Mouse (Mus musculus): Measurements from ENCODE around the gene Taf6.
"Not testable (repeated sequence)": the region's sequence is repeated elsewhere in the genome, so short reads cannot be mapped to it uniquely, and the experiment has no call there.

Taf6 gene

DNA sequence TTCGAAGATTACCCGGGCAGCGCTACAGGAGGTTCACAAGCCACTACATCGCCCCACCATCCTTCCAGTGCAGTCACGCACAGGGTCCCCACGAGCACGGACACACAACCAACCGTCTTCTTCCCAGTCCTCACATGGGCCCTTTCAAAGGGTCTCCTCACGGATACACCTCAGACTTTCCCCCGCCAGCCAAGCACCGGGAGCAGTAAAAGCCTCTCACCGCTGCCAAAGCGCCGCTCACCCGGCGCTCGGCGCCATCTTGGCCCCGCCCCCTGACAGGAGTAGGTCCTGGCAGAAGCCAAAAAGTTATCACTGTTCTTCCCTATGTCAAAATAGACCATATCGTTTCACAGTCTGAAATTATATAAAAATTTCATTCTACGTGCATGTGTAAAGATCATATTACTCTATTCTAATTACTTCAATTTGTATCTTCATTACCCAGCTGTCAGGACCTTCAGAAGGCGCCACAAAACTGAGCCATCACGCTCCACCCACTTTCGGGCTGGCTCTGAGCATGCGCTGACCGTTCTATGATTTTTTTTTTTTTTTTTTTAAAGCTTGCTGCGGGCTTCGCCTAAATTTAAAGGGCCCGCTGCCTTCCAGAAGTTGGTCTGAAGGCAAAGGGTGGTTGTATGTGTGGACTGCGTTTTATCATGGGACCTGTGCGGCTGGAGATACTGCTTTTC is at the start of gene Taf6, which contains the start of gene Cnpy4:
Taf6 (minus strand) TSS at position 502 of the 689 bp plus-strand sequence.
Cnpy4 (plus strand) TSS at position 536 of the 689 bp plus-strand sequence.
- DNase-seq (ENCODE audit: low read depth), result peak; percentile 97

DNA sequence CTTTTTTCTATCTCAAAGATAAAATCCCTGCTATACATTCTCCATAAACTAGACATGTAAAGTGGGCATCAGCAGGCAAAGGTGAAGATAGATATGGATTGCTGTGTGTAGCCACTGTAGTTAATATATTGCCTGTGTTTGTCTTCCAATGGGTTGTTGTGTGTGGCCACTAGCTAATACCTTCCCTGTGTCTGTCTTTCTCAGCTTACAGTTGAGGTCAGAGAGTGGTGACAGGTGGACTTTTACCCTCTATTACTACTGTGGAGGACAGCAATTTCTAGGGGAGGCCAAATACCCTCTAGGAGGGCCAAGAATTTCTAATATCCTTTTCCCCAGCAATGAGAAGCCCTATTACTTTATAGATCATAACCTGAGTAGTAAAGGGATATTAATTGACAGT is 47.0 kb upstream of the Taf6 start:
- DNase-seq (ENCODE audit: low read depth), result no peak

DNA sequence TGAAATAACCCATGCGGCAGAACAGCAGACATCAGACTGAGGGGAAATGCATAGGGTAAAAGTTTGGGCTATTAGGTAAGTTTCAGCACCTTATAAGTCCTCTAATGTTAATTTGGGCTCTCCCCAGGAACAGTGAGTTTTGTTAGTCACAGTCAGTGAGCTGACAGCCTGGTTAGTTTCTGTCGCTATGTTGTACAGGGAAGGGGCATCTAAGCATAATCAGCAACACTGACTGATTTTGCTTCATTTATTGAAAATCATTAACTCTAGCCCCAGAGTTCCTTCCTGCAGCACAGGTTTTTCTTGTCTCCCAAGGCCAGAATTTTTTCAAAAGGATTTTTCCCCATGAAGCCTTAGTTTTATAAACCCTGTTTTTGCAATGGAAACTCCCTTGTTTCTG is 46.5 kb upstream of the Taf6 start:
- no peak for DNase-seq (ENCODE audit: low read depth)

DNA sequence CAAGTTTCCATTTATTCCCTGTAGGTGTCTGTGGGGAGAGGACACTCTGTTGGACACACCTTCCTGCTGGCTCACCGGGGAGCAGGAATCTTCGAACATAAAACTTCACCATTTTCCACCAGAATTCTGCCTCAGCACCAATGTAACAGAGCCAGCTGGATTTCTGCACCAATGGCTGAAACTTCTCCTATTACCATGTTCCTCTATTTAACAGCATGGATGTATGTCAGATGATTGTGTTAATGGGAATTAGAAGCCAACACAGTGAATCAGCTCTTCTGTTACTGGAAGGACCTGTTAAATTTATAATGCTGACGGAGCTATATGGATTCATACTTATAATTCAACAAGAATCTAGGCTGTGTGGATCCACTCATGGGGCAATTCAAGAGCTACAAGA is 42.3 kb upstream of the Taf6 start:
- DNase-seq (ENCODE audit: low read depth), result no peak

DNA sequence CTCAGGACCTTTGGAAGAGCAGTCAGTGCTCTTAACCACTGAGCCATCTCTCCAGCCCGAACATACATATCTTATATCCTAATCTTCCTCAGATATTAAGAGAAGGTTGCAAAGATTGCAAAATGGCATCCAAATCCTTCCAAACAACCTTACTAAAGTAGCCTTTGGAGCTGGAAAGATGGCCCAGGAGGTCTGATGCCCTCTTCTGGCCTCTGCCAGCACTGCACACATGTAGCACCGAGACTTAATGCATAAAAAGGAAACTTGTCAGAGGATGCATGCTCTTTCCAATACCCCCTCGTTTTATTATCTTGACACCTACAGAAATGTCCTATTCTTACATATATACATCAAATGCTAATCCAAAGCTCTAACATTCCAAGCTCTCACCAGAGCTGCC is 40.8 kb upstream of the Taf6 start:
- DNase-seq (ENCODE audit: low read depth), result peak; percentile 29

DNA sequence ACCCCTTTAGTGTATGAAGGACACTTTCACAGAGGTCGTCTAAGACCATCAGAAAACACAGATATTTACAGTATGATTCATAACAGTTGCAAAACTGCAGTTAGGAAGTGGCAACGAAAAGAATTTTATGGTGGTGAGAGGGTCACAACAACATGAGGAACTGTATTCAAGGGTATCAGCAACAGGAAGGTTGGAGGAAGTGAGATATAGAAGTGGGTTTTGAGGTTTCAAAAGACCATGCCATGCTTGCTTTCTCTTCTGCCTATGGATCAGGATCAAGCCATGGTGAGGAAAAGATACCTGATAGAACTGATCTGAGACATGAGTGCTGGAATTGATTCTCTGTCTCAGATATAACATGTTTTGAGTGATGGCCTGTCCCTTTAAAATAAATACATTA is 40.1 kb upstream of the Taf6 start:
- DNase-seq (ENCODE audit: low read depth), result no peak

DNA sequence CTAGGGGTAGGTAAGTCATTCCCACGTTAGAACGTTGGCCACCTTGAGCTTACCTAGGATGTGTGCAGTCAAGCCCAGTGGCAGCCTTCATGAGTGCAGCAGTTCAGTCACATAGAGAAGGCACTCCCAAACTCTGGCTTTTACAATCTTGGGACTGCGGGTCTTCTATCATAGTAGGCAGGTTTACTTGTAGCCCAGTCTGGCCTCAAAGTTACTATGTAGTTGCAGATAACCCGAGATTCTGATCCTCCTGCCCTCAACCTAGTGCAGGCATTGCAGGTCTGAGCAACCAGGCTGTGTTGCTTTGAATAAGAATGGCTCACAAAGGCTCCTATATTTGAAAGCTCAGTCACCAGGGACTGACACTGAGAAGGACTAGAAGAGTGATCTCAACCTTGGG is 39.2 kb upstream of the Taf6 start:
- DNase-seq (ENCODE audit: low read depth), result no peak

DNA sequence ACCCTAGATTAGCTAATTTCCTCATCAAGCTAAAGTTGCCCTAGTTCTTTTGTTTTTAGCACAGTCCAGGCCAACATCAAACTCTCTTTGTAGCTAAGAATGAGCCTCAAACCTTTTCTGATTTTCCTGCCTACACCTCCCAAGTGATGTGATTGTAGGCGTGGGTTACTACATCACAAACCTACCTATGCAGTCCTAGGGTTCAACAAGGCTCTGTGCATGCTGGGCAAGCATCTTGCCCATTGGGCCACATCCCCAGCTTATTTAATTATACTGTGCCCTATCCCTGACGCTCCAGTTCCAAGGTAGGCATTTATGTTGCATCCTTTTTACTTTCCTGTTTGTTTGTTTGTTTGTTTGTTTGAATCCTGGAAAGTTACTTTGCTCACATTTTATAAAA is 38.4 kb upstream of the Taf6 start, which contains the start of gene Nxpe5:
Nxpe5 (plus strand) TSS at position 199 of the 400 bp plus-strand sequence.
- DNase-seq (ENCODE audit: low read depth), result no peak

DNA sequence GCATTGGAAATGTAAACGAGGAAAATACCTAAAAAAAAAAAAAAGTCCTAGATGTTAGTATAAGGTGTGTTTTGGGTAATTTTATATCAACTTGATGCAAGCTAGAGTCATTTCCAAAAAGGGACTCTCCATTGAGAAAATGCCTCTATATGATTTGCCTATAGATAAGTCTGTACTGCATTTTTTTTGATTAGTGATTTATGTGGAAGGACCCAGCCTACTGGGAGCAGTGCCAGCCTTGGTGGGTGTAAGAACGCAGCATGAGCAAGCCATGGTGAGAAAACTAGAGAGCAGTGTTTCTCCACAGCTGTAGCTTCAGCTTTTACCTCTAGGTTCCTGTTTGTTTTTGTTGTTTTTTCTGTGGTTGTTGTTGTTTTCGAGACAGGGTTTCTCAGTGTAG is 36.0 kb upstream of the Taf6 start:
- no peak for DNase-seq (ENCODE audit: low read depth)

DNA sequence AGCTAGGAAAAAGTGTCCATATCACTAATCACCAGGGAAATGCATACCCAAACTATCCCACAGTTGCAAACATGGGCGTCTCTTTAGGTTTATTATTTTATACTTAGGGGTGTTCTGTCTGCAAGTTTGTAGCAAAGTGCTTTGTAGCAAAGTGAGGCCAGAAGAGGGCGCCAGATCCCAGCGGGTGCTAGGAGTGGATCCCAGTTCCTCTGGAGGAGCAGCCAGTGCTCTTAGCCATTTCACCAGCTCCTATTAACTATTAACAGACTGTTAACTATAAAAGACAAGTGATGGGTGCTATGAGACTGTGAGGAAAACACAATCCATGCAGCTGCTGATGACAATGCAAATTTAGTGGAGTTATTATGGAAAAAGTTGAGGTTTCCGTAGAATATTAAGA is 34.9 kb upstream of the Taf6 start:
- DNase-seq (ENCODE audit: low read depth), result peak; percentile 79

DNA sequence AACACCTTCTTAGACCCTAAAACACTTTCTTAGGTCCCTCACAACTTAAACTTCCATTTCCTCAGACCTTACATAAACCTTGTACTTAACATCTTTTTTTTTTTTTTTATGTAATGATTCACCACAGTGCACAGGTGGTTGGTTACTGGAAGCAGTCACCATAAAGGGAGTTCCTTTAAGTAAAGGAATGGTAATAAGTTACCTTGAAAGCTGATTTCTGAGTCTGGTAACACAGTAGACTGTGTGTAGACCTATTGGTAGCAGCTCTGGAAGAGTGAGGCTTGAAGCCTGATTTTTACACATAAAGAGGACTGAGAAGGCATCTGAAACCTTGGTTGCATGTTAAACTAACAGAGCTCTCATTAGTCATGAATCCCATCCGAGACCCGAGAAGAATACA is 32.6 kb upstream of the Taf6 start:
- DNase-seq (ENCODE audit: low read depth), result no peak

DNA sequence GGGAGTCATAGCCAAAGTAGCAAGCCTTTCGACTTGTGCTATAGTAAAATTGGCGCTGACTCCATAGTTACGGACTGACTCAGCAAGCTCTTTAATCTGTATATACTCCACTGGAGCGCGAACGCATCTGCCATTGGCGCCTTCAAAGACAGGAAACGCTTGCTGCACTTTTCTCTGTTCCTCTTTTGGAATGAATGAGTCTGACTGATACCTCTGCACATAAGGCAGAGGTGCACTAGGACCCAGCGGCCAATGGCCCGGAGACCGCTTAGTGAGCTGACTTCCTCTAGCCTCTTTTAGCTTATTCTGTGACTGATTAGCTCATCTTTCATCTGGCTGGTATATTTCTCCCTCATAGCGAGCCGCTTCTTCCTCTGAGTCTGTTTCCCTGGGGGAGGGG is 29.4 kb upstream of the Taf6 start:
- not testable (repeated sequence) for DNase-seq (ENCODE audit: low read depth)

DNA sequence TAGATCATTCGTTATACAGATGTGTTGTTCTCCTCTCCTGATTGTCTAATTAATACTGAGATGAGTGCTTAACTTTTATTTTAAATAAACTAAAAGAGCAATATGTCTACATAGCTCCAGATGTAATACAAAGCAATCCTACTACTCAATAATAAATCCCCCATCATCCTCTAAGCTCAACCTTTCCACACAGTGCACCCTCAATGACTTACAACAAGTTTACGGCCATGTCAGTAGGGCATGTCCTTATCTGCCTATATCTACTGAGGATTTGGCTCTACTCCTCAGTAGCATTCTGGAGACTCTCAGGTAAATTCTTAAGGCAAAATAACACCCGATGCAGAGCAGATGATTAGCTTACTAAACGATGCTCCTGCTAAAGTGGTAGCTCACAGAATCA is 20.6 kb upstream of the Taf6 start:
- DNase-seq (ENCODE audit: low read depth), result no peak

DNA sequence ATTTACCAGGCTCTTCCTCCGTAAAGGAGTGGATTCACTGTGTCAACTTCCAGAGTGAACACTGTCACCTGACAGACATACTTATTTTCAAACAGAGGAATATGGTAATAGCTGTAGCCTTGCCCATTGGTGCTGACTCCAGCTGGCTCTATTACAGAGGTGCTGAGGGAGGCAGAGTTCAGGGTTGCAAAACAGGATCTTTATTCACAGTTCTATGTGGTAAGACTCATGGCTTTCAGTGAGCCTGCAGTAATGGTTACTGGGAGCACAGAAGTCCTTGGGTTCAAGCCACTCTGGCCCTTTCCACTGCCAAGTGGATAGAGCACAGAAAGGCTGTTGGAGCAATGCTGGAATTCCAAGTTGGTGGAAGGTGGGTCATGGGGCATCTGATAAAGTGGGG is 20.0 kb upstream of the Taf6 start:
- DNase-seq (ENCODE audit: low read depth), result no peak

DNA sequence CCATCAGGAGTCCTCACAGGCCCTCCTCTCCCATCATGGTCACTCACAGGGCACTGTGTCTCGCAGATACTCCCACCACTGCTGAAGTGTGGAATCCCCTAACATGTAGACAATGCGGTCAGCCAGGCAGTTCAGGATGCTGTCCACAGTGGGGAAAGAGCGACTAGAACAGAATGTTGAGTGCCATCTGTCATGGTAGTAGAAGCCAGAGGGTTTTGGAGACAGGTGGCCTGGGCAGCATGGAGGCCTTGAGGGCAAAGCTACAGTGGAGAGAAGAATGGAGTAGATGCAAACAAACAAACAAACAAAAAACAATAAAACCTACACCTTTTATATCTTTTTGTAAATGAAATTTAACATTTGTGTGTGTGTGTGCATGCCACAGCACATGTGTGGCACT is 14.8 kb upstream of the Taf6 start:
- DNase-seq (ENCODE audit: low read depth), result no peak

DNA sequence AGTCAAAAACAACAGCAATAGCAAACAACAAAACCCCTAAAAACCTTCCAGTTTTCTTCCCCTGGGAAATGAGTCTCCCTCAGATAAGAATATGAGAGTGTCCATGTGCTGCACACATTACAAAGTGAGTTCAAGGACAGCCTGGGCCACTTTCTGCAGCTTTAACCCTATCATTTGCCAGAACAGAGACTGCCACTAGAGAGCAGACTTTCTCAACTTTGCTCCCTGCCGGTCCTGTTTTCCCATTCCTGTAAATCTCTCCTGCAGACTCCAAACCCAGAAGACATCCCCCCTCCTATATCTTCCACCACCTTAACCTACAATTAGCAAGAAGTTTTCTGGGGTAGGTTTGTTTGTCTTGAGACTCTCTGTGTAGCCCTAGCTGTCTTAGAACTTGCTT is 12.3 kb upstream of the Taf6 start:
- no peak for DNase-seq (ENCODE audit: low read depth)

DNA sequence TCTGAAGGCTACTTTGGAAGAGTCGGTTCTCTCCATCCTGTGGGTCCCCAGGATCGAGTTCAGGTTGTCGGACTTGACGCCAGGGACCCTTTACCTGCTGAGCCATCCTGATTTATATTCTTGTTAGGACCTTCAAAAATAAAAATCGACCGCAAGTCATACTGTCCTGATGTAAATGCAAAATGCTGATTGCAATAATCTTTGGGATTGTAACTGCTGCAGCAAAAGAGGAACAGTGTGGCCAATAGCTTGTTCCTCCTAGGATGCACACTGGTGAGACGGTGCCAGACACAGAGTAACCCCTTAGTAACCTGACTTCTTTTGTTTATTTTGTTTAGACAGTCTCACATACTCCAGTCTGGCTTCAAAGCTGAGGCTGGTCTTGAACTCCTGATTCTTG is 8.2 kb upstream of the Taf6 start:
- no peak for DNase-seq (ENCODE audit: low read depth)

DNA sequence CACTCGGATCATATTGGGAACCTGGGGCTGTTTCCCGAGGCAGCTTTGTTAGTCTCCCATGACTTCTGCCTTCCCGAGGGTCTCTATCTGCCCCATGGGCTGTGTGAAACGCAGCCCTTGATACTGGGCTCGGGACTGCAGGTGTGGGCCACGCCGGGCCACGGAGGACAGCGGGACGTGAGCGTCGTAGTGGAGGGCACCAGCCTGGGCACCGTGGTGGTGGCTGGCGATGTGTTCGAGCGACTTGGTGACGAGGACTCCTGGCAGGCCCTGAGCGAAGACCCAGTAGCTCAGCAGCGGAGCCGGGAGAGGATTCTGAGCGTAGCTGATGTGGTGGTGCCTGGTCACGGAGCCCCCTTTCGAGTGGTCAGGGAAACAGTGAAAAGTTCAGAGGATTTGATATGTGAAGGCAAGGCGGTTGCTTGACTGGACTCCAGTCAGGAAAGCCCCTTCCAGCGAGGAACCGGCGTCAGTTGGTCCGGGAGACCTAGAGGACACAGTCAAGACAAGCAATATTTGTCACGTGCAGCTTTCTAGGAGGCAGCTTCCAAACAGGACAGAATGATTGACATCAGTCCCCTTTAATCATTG is 7.6 kb upstream of the Taf6 start:
- DNase-seq (ENCODE audit: low read depth), result no peak

DNA sequence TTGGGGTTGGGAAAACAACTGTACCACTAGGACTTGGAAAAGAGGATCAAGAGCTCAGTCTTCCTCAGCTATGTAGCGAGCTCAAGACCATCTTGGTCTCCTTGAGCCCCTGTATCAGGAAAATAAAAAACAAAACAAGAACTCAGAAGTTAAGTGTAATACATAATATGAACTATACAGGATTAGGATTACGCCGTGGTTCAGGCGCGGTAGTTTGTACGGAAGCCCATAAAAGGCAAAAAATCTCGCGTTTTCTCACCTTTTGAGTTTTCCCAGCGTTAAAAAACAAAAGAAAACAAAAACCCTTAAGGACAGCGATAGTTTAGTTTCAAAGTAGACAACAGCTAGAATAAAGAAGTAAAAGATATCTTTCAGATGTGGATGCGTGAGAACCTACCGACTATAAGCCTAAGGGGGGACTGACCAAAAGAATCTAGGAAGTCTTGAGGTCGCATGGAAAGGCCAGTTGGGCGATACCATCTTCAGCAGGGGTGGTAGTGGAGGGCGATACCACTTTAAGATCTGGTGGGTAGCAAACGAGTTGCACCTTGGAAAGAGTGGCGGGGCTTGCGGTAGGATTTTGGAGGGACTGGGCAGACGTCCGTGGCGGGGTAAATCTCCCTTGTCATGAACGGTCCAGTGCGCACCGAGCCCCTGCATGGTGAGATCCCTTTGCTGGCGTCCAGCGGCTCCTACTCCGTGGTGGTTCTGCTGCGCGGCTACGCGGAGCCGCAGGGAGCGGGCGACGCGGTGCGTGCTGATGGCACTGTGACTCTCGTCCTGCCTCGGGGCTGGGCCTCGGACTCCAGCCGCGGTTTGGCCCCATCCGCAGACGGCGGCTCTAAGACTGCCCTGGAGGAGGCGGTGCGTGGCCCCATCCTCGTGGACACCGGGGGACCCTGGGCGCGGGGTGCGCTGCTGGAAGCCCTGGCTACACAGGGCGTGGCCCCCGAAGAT is 6.8 kb upstream of the Taf6 start, which contains the start of gene Mblac1:
Mblac1 (plus strand) TSS at position 544 of the 957 bp plus-strand sequence.
- peak; percentile 82 for DNase-seq (ENCODE audit: low read depth)

DNA sequence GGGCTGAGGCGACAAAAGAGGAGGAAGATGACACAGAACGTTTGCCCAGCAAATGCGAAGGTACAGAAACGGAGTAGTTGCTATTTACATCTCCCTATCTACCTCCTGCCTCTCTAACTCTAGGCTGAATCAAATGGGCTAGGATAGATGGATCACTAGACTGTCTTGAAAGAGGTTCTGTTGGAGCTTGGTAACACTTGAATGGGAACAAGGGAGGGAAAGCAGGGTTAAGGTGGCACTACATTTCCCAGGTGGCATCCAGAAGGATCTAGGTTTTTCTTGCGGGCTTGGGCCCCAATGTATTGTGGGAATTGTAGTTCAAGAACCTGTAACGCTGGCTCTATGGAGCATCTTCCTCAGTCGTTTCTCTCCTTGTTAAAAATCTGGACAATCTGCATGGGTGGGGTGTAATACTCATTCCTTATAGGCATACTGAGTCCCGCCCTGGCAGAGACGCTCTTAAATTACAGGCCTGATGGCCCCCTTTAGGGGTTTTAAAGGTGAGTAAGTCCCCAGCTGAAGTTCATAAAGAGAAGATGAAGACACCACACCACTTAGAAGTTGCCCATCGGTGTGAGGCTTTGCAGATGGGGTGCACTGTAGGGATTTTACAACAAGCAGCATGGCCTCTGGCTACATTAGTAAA is 533 bp upstream of the Taf6 start:
- no peak for DNase-seq (ENCODE audit: low read depth)

DNA sequence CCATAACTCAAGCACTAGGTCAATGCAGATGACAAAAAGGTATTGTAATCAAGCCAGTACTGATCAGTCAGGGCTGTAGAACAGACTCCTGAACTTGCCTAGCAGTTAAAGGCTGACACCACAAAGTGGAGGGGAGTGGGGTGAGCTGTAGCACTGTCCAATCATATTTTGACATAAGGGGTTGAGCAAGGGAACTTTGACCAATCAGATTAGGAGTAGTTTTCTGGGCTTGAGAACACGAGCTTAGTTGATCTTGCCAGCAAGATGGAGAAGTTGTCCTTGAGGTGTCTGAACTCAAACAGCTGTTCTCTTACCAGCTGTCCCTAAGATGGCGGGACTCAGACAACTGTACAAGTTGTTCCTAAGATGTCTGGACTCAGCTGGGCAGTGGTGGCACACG is 14.0 kb downstream of the Taf6 start:
- DNase-seq (ENCODE audit: low read depth), result no peak
